8 mouse cellular contexts compared by ENCODE assay signal in genomic region chr2:30171997-30172382, GRCm38 (mm10). TPM values are rescaled to one million over a fixed set of nuclear protein-coding genes. Genes with fewer than 3 reads are reported as not detected.
DNase-seq lines count a peak whose midpoint lies in the region; ATAC-seq and TF ChIP-seq lines count a peak whose summit lies in the region.

No protein-coding gene starts in this region.

- H3K4me2 ChIP-seq in limb, embryonic 14.5 days (replicated peaks; ENCODE audit: low read depth, low read length, severe bottlenecking) = peak overlapping the region; percentile 94
- H3K4me2 ChIP-seq in stomach, embryonic 16.5 days (ENCODE audit: low read depth, low read length) = peak overlapping the region; percentile 98

- peak overlapping the region; percentile 67 for H3K9ac ChIP-seq in limb, embryonic 14.5 days (ENCODE audit: low read depth, low read length, severe bottlenecking)
- H3K9ac ChIP-seq in stomach, embryonic 16.5 days (ENCODE audit: low read length) = peak overlapping the region; percentile 85

- peak overlapping the region; percentile 84 for H3K4me3 ChIP-seq in cerebellum, adult 2 months (replicated peaks; ENCODE audit: insufficient read depth, low read depth, low read length)
- H3K4me3 ChIP-seq in spleen, adult 2 months (ENCODE audit: extremely low read depth, insufficient read depth, insufficient read length) = peak overlapping the region; percentile 68
- H3K4me3 ChIP-seq in limb, embryonic 14.5 days (replicated peaks; ENCODE audit: low read length) = peak overlapping the region; percentile 61
- H3K4me3 ChIP-seq in stomach, embryonic 16.5 days (replicated peaks; ENCODE audit: low read length) = peak overlapping the region; percentile 67

- peaks cover 19% of the 10 kb centered on the region for H3K4me1 ChIP-seq in cerebellum, adult 2 months (ENCODE audit: control insufficient read depth, insufficient read depth, low read length)
- H3K4me1 ChIP-seq in spleen, adult 2 months (ENCODE audit: control insufficient read depth, insufficient read depth, insufficient read length) = peaks cover 4% of the 10 kb centered on the region
- peaks cover under 1% of the 10 kb centered on the region; the same call in 1 of the 2 replicates for H3K4me1 ChIP-seq in limb, embryonic 14.5 days (ENCODE audit: control insufficient read depth, insufficient read depth, low read length)
- peaks cover 5% of the 10 kb centered on the region for H3K4me1 ChIP-seq in stomach, embryonic 16.5 days (ENCODE audit: control insufficient read depth, insufficient read depth, low read length)

- TF ChIP-seq CTCF in cerebellum, adult 2 months (IDR thresholded peaks at IDR 0.05; ENCODE audit: borderline replicate concordance, insufficient read depth, low read depth, low read length) = no peak
- TF ChIP-seq CTCF in spleen, adult 2 months (IDR thresholded peaks at IDR 0.05; ENCODE audit: extremely low read depth, insufficient read depth, insufficient read length, insufficient replicate concordance) = no peak

- H3K9me3 ChIP-seq in limb, embryonic 14.5 days (ENCODE audit: control insufficient read depth, low read length) = 0 out of 2 replicates have a peak, but pooled peaks cover under 1% of the 10 kb centered on the region
- peaks cover 2% of the 10 kb centered on the region; the same call in 1 of the 2 replicates for H3K9me3 ChIP-seq in stomach, embryonic 16.5 days (replicated peaks; ENCODE audit: control insufficient read depth, low read length)

- DNase-seq in cerebellum, adult 2 months = no peak
- no peak for DNase-seq in cerebellum, adult 9-11 months
- DNase-seq in spleen, adult 2 months (ENCODE audit: low read depth in 1 of 2, low spot score in 2 of 2) = no peak
- no peak for DNase-seq in spleen, adult 12 weeks (ENCODE audit: low spot score)
- no peak for DNase-seq in limb, embryonic 14.5 days (ENCODE audit: low spot score)
- DNase-seq in Muller cell, postnatal 12 days (ENCODE audit: inconsistent ontology term) = no peak
- DNase-seq in kidney, postnatal 14 days = no peak

- ATAC-seq in limb, embryonic 14.5 days (ENCODE audit: low FRiP score, low read depth) = no peak
- ATAC-seq in stomach, embryonic 16.5 days (ENCODE audit: insufficient read depth, low FRiP score) = peak; percentile 3; the same call in 1 of the 2 replicates

- under 1% methylated on average over 19 of the region's 19 CpGs for WGBS in cerebellum, adult 2 months
- WGBS in spleen, adult 2 months = 4% methylated on average over 19 of the region's 19 CpGs
- WGBS in limb, embryonic 14.5 days = 2% methylated on average over 18 of the region's 19 CpGs
- WGBS in stomach, embryonic 16.5 days = under 1% methylated on average over 19 of the region's 19 CpGs

- H3K27me3 ChIP-seq in cerebellum, adult 2 months (ENCODE audit: control insufficient read depth, insufficient read depth, low read length) = no peaks in the 10 kb centered on the region
- H3K27me3 ChIP-seq in spleen, adult 2 months (ENCODE audit: control insufficient read depth, insufficient read depth, low read length) = no peaks in the 10 kb centered on the region
- H3K27me3 ChIP-seq in limb, embryonic 14.5 days (ENCODE audit: control insufficient read depth, insufficient read depth, low read length) = no peaks in the 10 kb centered on the region
- no peaks in the 10 kb centered on the region for H3K27me3 ChIP-seq in stomach, embryonic 16.5 days (ENCODE audit: control insufficient read depth, insufficient read depth, low read length)

- TF ChIP-seq POLR2A in cerebellum, adult 2 months (IDR thresholded peaks at IDR 0.05; ENCODE audit: borderline replicate concordance, insufficient read depth, low read length) = no peak
- no peak for TF ChIP-seq POLR2A in spleen, adult 2 months (IDR thresholded peaks at IDR 0.05; ENCODE audit: low read depth, low read length)
- TF ChIP-seq POLR2A in limb, embryonic 14.5 days (IDR thresholded peaks at IDR 0.05; ENCODE audit: borderline replicate concordance, extremely low read depth, insufficient read depth, insufficient read length) = no peak

- peaks cover 12% of the 10 kb centered on the region for H3K36me3 ChIP-seq in spleen, adult 2 months (ENCODE audit: control insufficient read depth, insufficient read depth, low read length)
- peaks cover 41% of the 10 kb centered on the region for H3K36me3 ChIP-seq in limb, embryonic 14.5 days (ENCODE audit: control insufficient read depth, insufficient read depth, low read length)
- peaks cover 21% of the 10 kb centered on the region for H3K36me3 ChIP-seq in stomach, embryonic 16.5 days (ENCODE audit: control insufficient read depth, insufficient read depth, low read length)

- peak overlapping the region; percentile 79 for H3K27ac ChIP-seq in cerebellum, adult 2 months (ENCODE audit: insufficient read depth, low read length)
- H3K27ac ChIP-seq in spleen, adult 2 months (ENCODE audit: insufficient read depth, low read length) = peak overlapping the region; percentile 83; the same call in 1 of the 2 replicates
- peak overlapping the region; percentile 64; the same call in 1 of the 2 replicates for H3K27ac ChIP-seq in limb, embryonic 14.5 days (replicated peaks; ENCODE audit: low read depth, low read length)
- H3K27ac ChIP-seq in stomach, embryonic 16.5 days (ENCODE audit: low read length) = peak overlapping the region; percentile 89

RNA-seq across cellular contexts. Expression of gene Endog, which starts 0.7 kb away (rescaled TPM):
- 52.9 and 54.1 TPM in 2 replicates for polyA plus RNA-seq in cerebellum, adult 2 months (2012; rRNA removed)
- 19.4 and 33.0 TPM in 2 replicates for polyA plus RNA-seq in spleen, adult 2 months (2012; rRNA removed)
- 18.5 and 24.7 TPM in 2 replicates for polyA plus RNA-seq in limb, embryonic 14.5 days (2012; rRNA removed)
- polyA plus RNA-seq in limb, embryonic 14.5 days (2014; fragmentation: Nextera tagmentation; extraction: Ambion mirVana) = 20.9 and 22.6 TPM in 2 replicates
- polyA plus RNA-seq in stomach, embryonic 16.5 days (2015; fragmentation: Nextera tagmentation; extraction: Ambion mirVana) = 17.5 and 19.0 TPM in 2 replicates

RNA-seq across cellular contexts. Expression of gene Spout1, which starts 6.3 kb away (rescaled TPM):
- polyA plus RNA-seq in cerebellum, adult 2 months (2012; rRNA removed) = 50.5 and 52.7 TPM in 2 replicates
- 19.1 and 23.3 TPM in 2 replicates for polyA plus RNA-seq in spleen, adult 2 months (2012; rRNA removed)
- 69.1 and 73.7 TPM in 2 replicates for polyA plus RNA-seq in limb, embryonic 14.5 days (2012; rRNA removed)
- 75.6 and 79.9 TPM in 2 replicates for polyA plus RNA-seq in limb, embryonic 14.5 days (2014; fragmentation: Nextera tagmentation; extraction: Ambion mirVana)
- 62.7 and 65.6 TPM in 2 replicates for polyA plus RNA-seq in stomach, embryonic 16.5 days (2015; fragmentation: Nextera tagmentation; extraction: Ambion mirVana)

RNA-seq across cellular contexts. Expression of gene Kyat1, which starts 33.7 kb away (rescaled TPM):
- 45.6 and 55.8 TPM in 2 replicates for polyA plus RNA-seq in cerebellum, adult 2 months (2012; rRNA removed)
- 9.7 and 11.5 TPM in 2 replicates for polyA plus RNA-seq in spleen, adult 2 months (2012; rRNA removed)
- 24.5 and 30.3 TPM in 2 replicates for polyA plus RNA-seq in limb, embryonic 14.5 days (2012; rRNA removed)
- 10.2 and 10.3 TPM in 2 replicates for polyA plus RNA-seq in limb, embryonic 14.5 days (2014; fragmentation: Nextera tagmentation; extraction: Ambion mirVana)
- 25.8 and 39.2 TPM in 2 replicates for polyA plus RNA-seq in stomach, embryonic 16.5 days (2015; fragmentation: Nextera tagmentation; extraction: Ambion mirVana)

RNA-seq across cellular contexts. Expression of gene Tbc1d13, which starts 38.4 kb away (rescaled TPM):
- polyA plus RNA-seq in cerebellum, adult 2 months (2012; rRNA removed) = 57.7 and 58.2 TPM in 2 replicates
- polyA plus RNA-seq in spleen, adult 2 months (2012; rRNA removed) = 48.5 and 50.9 TPM in 2 replicates
- 49.9 and 62.9 TPM in 2 replicates for polyA plus RNA-seq in limb, embryonic 14.5 days (2012; rRNA removed)
- polyA plus RNA-seq in limb, embryonic 14.5 days (2014; fragmentation: Nextera tagmentation; extraction: Ambion mirVana) = 10.4 and 10.7 TPM in 2 replicates
- polyA plus RNA-seq in stomach, embryonic 16.5 days (2015; fragmentation: Nextera tagmentation; extraction: Ambion mirVana) = 5.2 and 5.4 TPM in 2 replicates

RNA-seq across cellular contexts. Expression of gene Zer1, which starts 47.6 kb away (rescaled TPM):
- polyA plus RNA-seq in cerebellum, adult 2 months (2012; rRNA removed) = 137 and 154 TPM in 2 replicates
- polyA plus RNA-seq in spleen, adult 2 months (2012; rRNA removed) = 59.0 and 78.3 TPM in 2 replicates
- 60.3 and 79.9 TPM in 2 replicates for polyA plus RNA-seq in limb, embryonic 14.5 days (2012; rRNA removed)
- 9.7 and 11.0 TPM in 2 replicates for polyA plus RNA-seq in limb, embryonic 14.5 days (2014; fragmentation: Nextera tagmentation; extraction: Ambion mirVana)
- polyA plus RNA-seq in stomach, embryonic 16.5 days (2015; fragmentation: Nextera tagmentation; extraction: Ambion mirVana) = 5.1 and 5.4 TPM in 2 replicates
